Mouse (Mus musculus) limb, embryonic 13.5 days (tissue): ENCODE results near the gene Dynll1. TPM values are rescaled to one million over a fixed set of nuclear protein-coding genes. Genes with fewer than 3 reads are reported as not detected.

ENCODE experiments used
- ATAC-seq: fragments of 200-750 bp; cut with Nextera tagmentation; 2 replicates; pipeline ENCODE4 v1.8.0; 2017; ENCODE audit warnings: low read depth, moderate number of reproducible peaks, moderate TSS enrichment; ENCODE audit not compliant: low FRiP score
- H3K27ac ChIP-seq: fragments of 300-500 bp; sonication (generic); 2 replicates; pipeline ENCODE4 v1.5.1; 2015; ENCODE audit warnings: inconsistent platforms, mild to moderate bottlenecking, moderate library complexity
- H3K27me3 ChIP-seq: fragments of 300-500 bp; sonication (generic); 2 replicates; pipeline ENCODE4 v1.6.1; 2015; ENCODE audit warnings: mild to moderate bottlenecking, inconsistent platforms
- H3K36me3 ChIP-seq: fragments of 300-500 bp; sonication (generic); 2 replicates; pipeline ENCODE4 v1.6.1; 2015; ENCODE audit warnings: inconsistent platforms, mild to moderate bottlenecking, moderate library complexity
- H3K4me1 ChIP-seq: fragments of 300-500 bp; sonication (generic); 2 replicates; pipeline ENCODE4 v1.6.1; 2015; ENCODE audit warnings: inconsistent platforms
- H3K4me2 ChIP-seq: fragments of 300-500 bp; sonication (generic); replicated peaks from 2 replicates; pipeline ENCODE4 v1.6.1; 2015; ENCODE audit warnings: inconsistent platforms, mild to moderate bottlenecking, moderate library complexity
- H3K4me3 ChIP-seq: fragments of 300-500 bp; sonication (generic); 2 replicates; pipeline ENCODE4 v1.5.1; 2015; ENCODE audit warnings: moderate library complexity, mild to moderate bottlenecking, inconsistent platforms
- H3K9ac ChIP-seq: fragments of 300-500 bp; sonication (generic); 2 replicates; pipeline ENCODE4 v1.6.1; 2015; ENCODE audit warnings: mild to moderate bottlenecking, inconsistent platforms
- H3K9me3 ChIP-seq: fragments of 300-500 bp; sonication (generic); 2 replicates; pipeline ENCODE4 v1.6.1; 2016; ENCODE audit warnings: inconsistent platforms
- WGBS: fragments of 180-500 bp; shearing (Covaris S2); methylation state at CpG from one replicate; pipeline ENCODE4 v1.1.7; 2015; 5-methylcytosine and 5-hydroxymethylcytosine counted together
- polyA plus RNA-seq: library from polyadenylated mRNA; unstranded; fragments of >200 nt; fragmentation: Nextera tagmentation; extraction: Ambion mirVana; gene quantifications from 2 replicates; pipeline ENCODE4 v1.2.1, GENCODE M21; 2015

The Dynll1 gene
- polyA plus RNA-seq, 1 experiment from 2014 or later: 1,838 TPM

DNA sequence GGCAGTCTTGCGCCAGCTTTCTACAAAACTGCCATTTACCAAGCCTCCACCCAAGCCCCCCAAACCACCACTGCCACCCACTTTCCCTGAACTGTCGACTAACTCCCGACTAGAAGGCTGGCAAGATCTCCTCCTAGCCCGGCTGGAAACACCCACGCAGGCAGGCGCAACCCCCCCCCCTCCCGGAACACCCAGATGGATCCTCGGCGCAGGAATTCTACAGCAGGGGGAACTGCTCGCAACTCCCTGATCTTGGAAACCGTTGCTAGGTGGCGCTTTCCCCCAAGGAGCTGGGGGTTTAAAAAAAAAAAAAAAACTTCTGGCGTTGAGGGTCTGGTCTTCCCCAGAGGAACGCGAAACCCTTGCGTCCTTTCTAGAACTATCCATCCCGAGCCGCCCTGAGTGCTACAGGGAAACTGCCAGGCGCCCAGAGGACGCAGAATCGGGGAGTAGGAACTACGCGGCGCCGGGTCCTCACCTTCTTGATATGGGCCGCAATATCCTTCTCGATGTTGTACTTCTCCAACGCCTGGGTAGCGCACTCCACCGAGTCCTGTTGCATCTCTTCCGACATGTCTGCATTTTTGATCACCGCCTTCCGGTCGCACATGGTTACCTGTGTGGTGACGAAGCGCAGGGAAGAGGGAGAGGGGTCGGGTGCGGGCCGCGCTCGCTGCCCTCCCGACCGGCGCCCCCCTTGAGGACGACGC is 609 bp downstream of the Dynll1 start:
- Histone ChIP-seq H3K27me3 (no peaks in the 10 kb centered on the region), H3K36me3 (peaks cover 40% of the 10 kb centered on the region), H3K9me3 (no peaks in the 10 kb centered on the region), H3K27ac (peak overlapping the region; percentile 89), H3K4me3 (peak overlapping the region; percentile 71), H3K9ac (peak overlapping the region; percentile 87), H3K4me1 (peaks cover 24% of the 10 kb centered on the region), H3K4me2 (peak overlapping the region; percentile 82)
- under 1% methylated on average over 40 of the region's 46 CpGs for WGBS
- peak; percentile 1; the same call in 1 of the 2 replicates for ATAC-seq

DNA sequence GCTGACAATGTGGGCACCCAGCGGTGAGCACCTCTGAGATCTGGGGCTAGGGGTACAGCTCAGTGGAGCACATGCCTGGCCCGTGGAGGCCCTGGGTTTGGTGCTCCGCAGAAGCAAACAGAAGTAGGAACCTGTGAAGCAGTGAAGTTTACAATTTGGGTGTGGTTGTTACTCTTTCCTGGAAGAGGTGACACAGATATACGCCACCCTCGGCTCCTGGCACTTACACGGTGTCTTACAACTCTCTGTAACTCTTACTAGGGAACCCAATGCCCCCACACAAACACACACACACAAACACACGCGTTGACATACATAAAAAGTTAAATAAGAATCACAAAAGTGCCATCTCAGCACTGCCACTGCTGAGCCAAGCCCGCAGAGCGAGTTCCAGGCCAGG is 4.5 kb downstream of the Dynll1 start:
- Histone ChIP-seq H3K4me3 (no peak overlapping the region), H3K9ac (no peak overlapping the region), H3K4me1 (peaks cover 19% of the 10 kb centered on the region), H3K36me3 (peaks cover 71% of the 10 kb centered on the region), H3K9me3 (no peaks in the 10 kb centered on the region), H3K4me2 (no peak overlapping the region), H3K27ac (no peak overlapping the region), H3K27me3 (no peaks in the 10 kb centered on the region)
- ATAC-seq: no peak
- WGBS: 83% methylated on average over 10 of the region's 10 CpGs

DNA sequence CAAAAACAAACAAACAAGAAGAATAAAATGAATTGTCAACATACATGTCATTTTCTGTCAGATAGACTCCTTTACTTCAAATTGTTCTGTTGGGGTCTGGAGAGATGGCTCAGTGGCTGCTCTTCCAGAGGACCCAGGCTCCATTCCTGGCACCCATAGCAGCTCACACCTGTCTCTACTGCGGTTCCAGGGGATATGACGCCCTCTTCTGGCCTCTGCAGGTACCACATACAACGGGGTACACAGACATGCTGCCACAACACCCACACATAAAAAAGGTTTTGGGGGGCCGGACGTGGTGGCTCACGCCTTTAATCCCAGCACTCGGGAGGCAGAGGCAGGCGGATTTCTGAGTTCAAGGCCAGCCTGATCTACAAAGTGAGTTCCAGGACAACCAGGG is 6.6 kb downstream of the Dynll1 start:
- H3K9ac ChIP-seq: no peak overlapping the region
- peaks cover 89% of the 10 kb centered on the region for H3K36me3 ChIP-seq
- no peak overlapping the region for H3K4me3 ChIP-seq
- no peak overlapping the region for H3K4me2 ChIP-seq
- H3K27me3 ChIP-seq: no peaks in the 10 kb centered on the region
- 91% methylated on average over 8 of the region's 8 CpGs for WGBS
- H3K4me1 ChIP-seq: peaks cover 14% of the 10 kb centered on the region
- ATAC-seq: no peak
- no peaks in the 10 kb centered on the region for H3K9me3 ChIP-seq
- no peak overlapping the region for H3K27ac ChIP-seq

GRCm38 (mm10) chr5:115284735-115285134 is 16.1 kb downstream of the Dynll1 start:
- 89% methylated on average over 3 of the region's 3 CpGs for WGBS
- Histone ChIP-seq H3K36me3 (peaks cover 55% of the 10 kb centered on the region), H3K4me2 (no peak overlapping the region)

DNA sequence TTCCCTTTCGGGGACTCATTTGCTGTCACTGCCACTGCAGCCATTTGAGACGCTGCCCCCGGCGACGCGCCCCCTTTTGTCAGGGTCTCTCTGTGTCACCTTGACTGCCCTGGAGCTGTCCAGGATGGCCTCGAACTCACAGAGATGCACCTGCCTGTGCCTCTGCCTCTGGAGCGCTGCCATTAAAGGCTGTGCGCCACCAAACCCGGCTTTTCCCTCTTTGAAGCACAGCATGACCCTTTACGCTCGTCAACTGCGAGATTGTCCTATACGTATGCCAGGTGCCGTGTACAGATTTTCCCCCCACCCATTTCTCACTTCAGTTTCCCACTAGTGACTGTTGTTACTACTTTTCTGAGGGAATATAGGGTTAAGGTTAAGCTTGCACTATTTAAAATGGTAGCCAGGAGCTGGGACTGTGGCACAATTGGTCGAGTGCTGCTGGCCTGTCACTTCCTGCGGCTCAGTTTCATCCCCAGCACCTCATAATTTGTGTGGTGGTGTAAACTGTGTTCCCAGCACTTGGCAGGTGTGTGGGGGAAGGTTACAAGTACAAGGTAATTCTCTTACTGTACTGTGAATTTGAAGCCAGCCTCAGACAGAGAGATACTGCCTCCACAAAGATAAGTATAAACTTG is 20.6 kb downstream of the Dynll1 start:
- no peak for ATAC-seq
- Histone ChIP-seq H3K4me3 (peak overlapping the region; percentile 92), H3K36me3 (peaks cover 21% of the 10 kb centered on the region), H3K27ac (no peak overlapping the region), H3K9me3 (no peaks in the 10 kb centered on the region), H3K27me3 (no peaks in the 10 kb centered on the region), H3K9ac (peak overlapping the region; percentile 85), H3K4me2 (peak overlapping the region; percentile 95), H3K4me1 (peaks cover 6% of the 10 kb centered on the region)
- WGBS: 4% methylated on average over 17 of the region's 17 CpGs

More at GRCm38 (mm10) chr5:115284735-115285134, 16.1 kb downstream of the Dynll1 start:
- Histone ChIP-seq H3K4me3 (no peak overlapping the region), H3K4me1 (peaks cover 6% of the 10 kb centered on the region), H3K27me3 (no peaks in the 10 kb centered on the region), H3K9ac (no peak overlapping the region), H3K27ac (no peak overlapping the region), H3K9me3 (no peaks in the 10 kb centered on the region)
- no peak for ATAC-seq

GRCm38 (mm10) chr5:115279226-115280049 is 21.4 kb downstream of the Dynll1 start, which contains the start of gene Coq5:
Coq5 (plus strand) TSS chr5:115279666.
- H3K4me1 ChIP-seq: peaks cover 6% of the 10 kb centered on the region
- H3K4me3 ChIP-seq: peak within 1 kb of the TSS; percentile 92
- ATAC-seq: peak; percentile 71; the same call in 1 of the 2 replicates
- peak within 1 kb of the TSS; percentile 95 for H3K4me2 ChIP-seq
- H3K36me3 ChIP-seq: peaks cover 14% of the 10 kb centered on the region
- H3K9me3 ChIP-seq: no peaks in the 10 kb centered on the region
- WGBS: 3% methylated on average over 45 of the region's 45 CpGs
- H3K27me3 ChIP-seq: no peaks in the 10 kb centered on the region
- no peak within 1 kb of the TSS for H3K27ac ChIP-seq
- H3K9ac ChIP-seq: peak within 1 kb of the TSS; percentile 85

DNA sequence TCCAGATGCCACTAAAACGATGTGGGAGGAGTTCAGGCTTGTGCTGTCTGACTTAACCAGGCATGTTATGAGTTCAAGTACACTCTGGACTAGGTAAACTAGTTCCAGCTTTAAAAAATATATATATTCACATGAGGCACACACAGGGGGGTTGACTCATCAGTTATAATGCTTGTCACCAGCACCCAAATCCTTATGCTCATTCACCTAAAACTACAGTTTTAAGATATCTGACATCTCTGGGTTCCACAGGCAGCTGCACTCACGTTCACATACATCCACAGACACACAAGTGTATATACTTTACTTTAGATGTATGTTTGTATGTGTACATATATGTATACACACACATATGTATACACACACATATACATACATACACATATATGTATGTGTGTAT is 22.0 kb downstream of the Dynll1 start:
- no peak overlapping the region for H3K4me3 ChIP-seq
- no peak overlapping the region for H3K4me2 ChIP-seq
- no peaks in the 10 kb centered on the region for H3K27me3 ChIP-seq
- H3K36me3 ChIP-seq: peaks cover 8% of the 10 kb centered on the region
- peaks cover 6% of the 10 kb centered on the region for H3K4me1 ChIP-seq
- ATAC-seq: no peak
- 43% methylated on average over 2 of the region's 2 CpGs for WGBS
- no peak overlapping the region for H3K27ac ChIP-seq
- H3K9ac ChIP-seq: no peak overlapping the region
- H3K9me3 ChIP-seq: no peaks in the 10 kb centered on the region

DNA sequence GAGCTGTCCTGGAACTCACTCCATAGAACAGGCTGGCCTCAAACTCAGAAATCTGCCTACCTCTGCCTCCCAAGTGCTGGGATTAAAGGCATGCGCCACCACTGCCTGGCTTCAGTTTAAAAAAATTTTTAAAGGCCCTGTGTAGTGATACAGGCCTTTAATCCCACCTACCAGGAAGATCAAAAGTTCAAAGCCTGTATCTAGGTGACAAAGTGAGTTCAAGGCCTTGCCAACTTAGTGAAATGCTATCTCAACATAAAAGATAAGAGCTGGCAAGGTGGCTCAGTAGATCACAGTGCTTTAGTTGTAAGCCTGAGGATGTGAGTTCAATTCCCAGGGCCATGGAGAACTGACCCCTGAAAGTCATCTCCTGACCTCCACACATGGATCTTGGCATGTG is 22.7 kb downstream of the Dynll1 start:
- Histone ChIP-seq H3K36me3 (peaks cover under 1% of the 10 kb centered on the region; the same call in 1 of the 2 replicates), H3K4me3 (no peak overlapping the region), H3K9me3 (no peaks in the 10 kb centered on the region), H3K9ac (no peak overlapping the region), H3K27me3 (no peaks in the 10 kb centered on the region), H3K27ac (no peak overlapping the region), H3K4me1 (peaks cover 9% of the 10 kb centered on the region), H3K4me2 (no peak overlapping the region)
- no peak for ATAC-seq
- 74% methylated on average over 1 of the region's 1 CpGs for WGBS

DNA sequence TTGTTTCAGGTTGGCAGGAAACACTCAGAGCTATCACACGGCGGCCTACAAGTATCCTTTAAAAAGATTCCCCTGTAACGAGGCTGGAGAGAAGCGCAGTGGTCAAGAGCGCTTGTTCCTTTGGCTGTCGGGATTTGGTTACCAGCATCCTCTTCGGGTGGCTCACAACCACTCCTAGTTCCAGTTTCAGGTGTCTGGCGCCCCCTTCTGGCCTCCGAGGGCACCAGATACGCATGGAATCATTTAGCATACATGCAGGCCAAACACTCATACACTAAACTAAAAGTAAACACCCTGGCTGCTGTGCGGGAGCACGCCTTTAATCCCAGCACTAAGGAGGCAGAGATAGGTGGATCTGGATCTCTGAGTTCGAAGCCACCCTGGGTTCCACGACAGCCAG is 24.8 kb downstream of the Dynll1 start:
- ATAC-seq: no peak
- H3K4me3 ChIP-seq: no peak overlapping the region
- 31% methylated on average over 14 of the region's 14 CpGs for WGBS
- H3K27me3 ChIP-seq: no peaks in the 10 kb centered on the region
- H3K4me1 ChIP-seq: peaks cover 15% of the 10 kb centered on the region
- no peak overlapping the region for H3K9ac ChIP-seq
- H3K27ac ChIP-seq: no peak overlapping the region
- no peaks in the 10 kb centered on the region for H3K36me3 ChIP-seq
- H3K9me3 ChIP-seq: no peaks in the 10 kb centered on the region
- no peak overlapping the region for H3K4me2 ChIP-seq

DNA sequence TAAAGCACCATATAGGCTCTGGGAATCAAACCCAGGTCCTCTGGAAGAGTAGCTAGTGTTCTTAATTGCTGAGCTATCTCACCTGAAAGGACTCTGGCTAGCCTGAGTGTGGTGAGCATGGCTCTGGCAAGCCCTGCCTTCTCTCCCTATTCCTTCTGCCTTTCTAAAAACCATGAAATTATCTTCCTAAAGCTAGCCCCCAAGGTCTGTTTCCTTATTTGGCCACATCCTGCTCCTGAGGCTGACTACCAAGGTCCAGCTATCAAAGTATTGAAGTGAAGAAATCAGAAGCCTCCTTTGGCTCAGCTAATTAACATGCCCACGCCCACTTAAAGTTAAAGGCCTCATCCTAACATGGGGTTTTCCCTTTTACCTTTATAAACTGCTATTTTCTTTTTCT is 26.0 kb downstream of the Dynll1 start:
- H3K27ac ChIP-seq: no peak overlapping the region
- no peaks in the 10 kb centered on the region for H3K27me3 ChIP-seq
- 88% methylated on average over 1 of the region's 1 CpGs for WGBS
- H3K4me3 ChIP-seq: no peak overlapping the region
- no peak overlapping the region for H3K9ac ChIP-seq
- no peaks in the 10 kb centered on the region for H3K9me3 ChIP-seq
- H3K4me1 ChIP-seq: peaks cover 21% of the 10 kb centered on the region
- no peak overlapping the region for H3K4me2 ChIP-seq
- peaks cover 6% of the 10 kb centered on the region for H3K36me3 ChIP-seq
- ATAC-seq: no peak

DNA sequence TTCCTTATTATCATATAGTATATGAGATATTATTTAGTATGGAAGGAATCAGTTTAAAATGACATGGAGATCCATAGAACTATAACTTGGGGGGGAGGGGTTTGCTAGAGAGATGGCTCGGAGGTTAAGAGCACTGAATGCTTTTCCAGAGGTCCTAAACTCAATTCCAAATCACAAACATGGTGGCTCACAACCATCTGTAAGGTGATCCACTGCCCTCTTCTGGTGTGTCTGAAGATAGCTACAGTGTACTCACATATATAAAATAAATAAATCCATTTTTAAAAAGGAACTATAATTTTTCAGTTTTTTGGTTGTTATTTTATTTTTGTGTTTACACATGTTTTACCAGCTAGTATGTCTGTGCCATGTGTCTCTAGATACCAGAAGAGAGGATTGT is 26.4 kb downstream of the Dynll1 start:
- Histone ChIP-seq H3K4me3 (no peak overlapping the region), H3K9ac (no peak overlapping the region), H3K27me3 (no peaks in the 10 kb centered on the region), H3K4me2 (no peak overlapping the region), H3K36me3 (peaks cover 10% of the 10 kb centered on the region), H3K27ac (no peak overlapping the region), H3K4me1 (peaks cover 26% of the 10 kb centered on the region), H3K9me3 (no peaks in the 10 kb centered on the region)
- 57% methylated on average over 1 of the region's 1 CpGs for WGBS
- ATAC-seq: no peak
